Mouse (Mus musculus): ENCODE data around the gene Ccnj. TPM values are rescaled to one million over a fixed set of nuclear protein-coding genes. Genes with fewer than 3 reads are reported as not detected.

Gene Ccnj
- 11.3 and 12.1 TPM in 2 replicates for polyA plus RNA-seq (2012; rRNA removed)

GRCm38 (mm10) chr19:40830703-40831415 is at the start of gene Ccnj:
TSS of gene Ccnj (plus strand) at chr19:40831279.

DNA sequence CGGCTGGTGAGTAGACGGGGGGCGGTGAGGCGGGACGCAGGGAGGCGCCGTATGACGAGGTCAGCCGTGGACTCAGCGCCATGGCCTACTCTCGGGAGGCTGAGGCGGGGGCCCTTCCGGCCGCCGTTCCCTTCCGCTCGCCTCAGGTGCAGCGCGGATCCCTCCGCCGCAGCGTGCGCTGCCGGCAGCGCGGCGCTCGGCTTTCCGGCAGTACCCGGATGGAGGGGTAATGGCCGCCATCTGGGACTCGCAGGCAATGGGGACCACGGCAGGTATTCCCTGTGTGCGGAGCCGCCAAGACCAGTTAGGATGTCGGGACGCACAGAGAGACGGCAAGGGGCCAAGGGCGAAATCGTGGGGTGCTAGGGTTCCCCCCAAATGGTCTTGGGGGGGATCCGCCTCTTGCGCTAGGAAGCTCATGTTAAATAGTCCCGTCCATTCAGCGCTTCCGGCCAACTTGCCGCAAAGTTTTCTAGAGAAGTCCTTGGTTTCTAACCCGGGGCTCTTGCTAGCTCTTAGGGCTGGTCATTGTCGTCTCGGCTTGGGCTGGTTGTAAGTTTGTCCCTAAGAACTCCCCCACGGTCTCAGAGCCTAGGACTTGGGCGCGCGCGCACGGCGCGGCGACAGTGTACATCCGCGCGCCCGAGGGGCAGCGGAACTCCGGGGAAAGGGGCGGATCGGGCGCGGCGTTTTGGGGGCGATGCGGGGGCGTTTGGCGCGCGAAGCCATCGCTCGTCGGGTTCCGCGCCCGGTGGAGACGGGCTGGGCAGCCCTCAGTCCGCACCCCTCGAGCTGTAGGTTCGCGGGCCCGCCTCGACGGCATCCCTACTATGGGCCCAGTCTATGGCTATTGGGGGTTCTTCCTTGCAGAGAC is 63.7 kb downstream of the Ccnj start, which contains the start of gene Zfp518a:
Zfp518a (plus strand) TSS at position 187 of the 874 bp plus-strand sequence.

Other genes starting within 250 kb of the Ccnj start
- gene Aldh18a1, start 242.8 kb upstream of the Ccnj start, polyA plus RNA-seq (2012; rRNA removed): 69.6 and 76.7 TPM in 2 replicates
- gene Tctn3, start 219.0 kb upstream of the Ccnj start, polyA plus RNA-seq (2012; rRNA removed): 27.6 and 44.2 TPM in 2 replicates
- gene Entpd1, start 218.9 kb upstream of the Ccnj start, polyA plus RNA-seq (2012; rRNA removed): 21.8 and 27.7 TPM in 2 replicates
- gene Cc2d2b, start 82.5 kb upstream of the Ccnj start, polyA plus RNA-seq (2012; rRNA removed): 0.03 and 0.05 TPM in 2 replicates
- gene Zfp518a, start 63.4 kb downstream of the Ccnj start, polyA plus RNA-seq (2012; rRNA removed): 0.23 and 0.36 TPM in 2 replicates
- gene Blnk, start 163.3 kb downstream of the Ccnj start, polyA plus RNA-seq (2012; rRNA removed): 6.0 and 6.1 TPM in 2 replicates
- not detected in 2 replicates for gene Dntt, start 198.0 kb downstream of the Ccnj start, polyA plus RNA-seq (2012; rRNA removed)
- 0.07 and 0.08 TPM in 2 replicates for gene Opalin, start 245.8 kb downstream of the Ccnj start, polyA plus RNA-seq (2012; rRNA removed)

All from ovary, adult 2 months (tissue).